Mouse (Mus musculus) macrophage (primary cell): ENCODE data around the gene Phka1. TPM values are rescaled to one million over a fixed set of nuclear protein-coding genes. Genes with fewer than 3 reads are reported as not detected.
"Not testable (repeated sequence)": the region's sequence is repeated elsewhere in the genome, so short reads cannot be mapped to it uniquely, and the experiment has no call there.

ENCODE experiments used
- H3K27ac ChIP-seq: fragments of 350-480 bp; formaldehyde crosslinking; 2 replicates; pipeline ENCODE4 v1.9.0; 2021
- H3K36me3 ChIP-seq: fragments of 350-480 bp; formaldehyde crosslinking; 2 replicates; pipeline ENCODE4 v1.9.0; 2021; ENCODE audit errors: inconsistent target
- H3K4me3 ChIP-seq: fragments of 350-480 bp; formaldehyde crosslinking; 2 replicates; pipeline ENCODE4 v1.9.0; 2021; ENCODE audit errors: inconsistent target
- H3K79me2 ChIP-seq: fragments of 350-480 bp; formaldehyde crosslinking; 2 replicates; pipeline ENCODE4 v1.9.0; 2021; ENCODE audit errors: inconsistent target
- WGBS: methylation state at CpG from one replicate; pipeline ENCODE4 v1.1.7; 2026; ENCODE audit warnings: inconsistent platforms; ENCODE audit not compliant: missing documents; 5-methylcytosine and 5-hydroxymethylcytosine counted together
- polyA plus RNA-seq: library from polyadenylated mRNA; stranded (reverse); fragments of 250-400 nt; gene quantifications from 3 replicates; pipeline ENCODE4 v1.2.4, GENCODE M21; 2018; ENCODE audit warnings: inconsistent platforms
- total RNA-seq, 78 experiments: library from RNA; depleted of rRNA; stranded (reverse); fragments of 250-400 nt; gene quantifications; 1 replicate in 9 of 78; 2 replicates in 24 of 78; 3 replicates in 43 of 78; 4 replicates in 2 of 78; pipeline ENCODE4 v1.2.4; 2018; ENCODE audit warnings: inconsistent platforms in 56 of 78

Phka1 gene
- 10 to 100 TPM in 23 of 26 experiments, 1 to 10 TPM in 3; 3.6 to 38.9 (median 29.4) TPM for total RNA-seq (2018; cell fraction: chromatin; rRNA removed)
- 1 to 10 TPM; 2.8 to 4.7 (median 3.7) TPM for total RNA-seq (2018; cell fraction: cytosol; rRNA removed)
- total RNA-seq (2018; cell fraction: nucleus; rRNA removed) = 10 to 100 TPM in 16 of 26 experiments, 1 to 10 TPM in 10; 3.2 to 25.1 (median 12.3) TPM
- polyA plus RNA-seq = 2.1 to 3.5 TPM (median 2.9 TPM) in 3 replicates

GRCm38 (mm10) chrX:102643823-102644572, at the start of gene Phka1:
Phka1 (minus strand) TSS chrX:102644246.
- Histone ChIP-seq H3K27ac (peak within 1 kb of the TSS; percentile 48), H3K36me3 (no peaks in the 10 kb centered on the region), H3K4me3 (peak within 1 kb of the TSS; percentile 46), H3K79me2 (no peaks in the 10 kb centered on the region)
- WGBS = 23% methylated on average over 48 of the region's 60 CpGs

- not testable (repeated sequence) for H3K27ac ChIP-seq, H3K79me2 ChIP-seq, H3K4me3 ChIP-seq, H3K36me3 ChIP-seq
- no CpG with 5 or more reads among the region's 4 CpGs for WGBS
These were observed 45.2 kb upstream of the Phka1 start for GRCm38 (mm10) chrX:102689252-102689651.

- not testable (repeated sequence) for H3K4me3 ChIP-seq, H3K27ac ChIP-seq, H3K36me3 ChIP-seq, H3K79me2 ChIP-seq
- WGBS = 83% methylated on average over 3 of the region's 5 CpGs
These were observed 42.8 kb upstream of the Phka1 start, which contains the start of gene Gm3880 for GRCm38 (mm10) chrX:102686872-102687271. Gm3880 (minus strand) TSS chrX:102686972.

DNA sequence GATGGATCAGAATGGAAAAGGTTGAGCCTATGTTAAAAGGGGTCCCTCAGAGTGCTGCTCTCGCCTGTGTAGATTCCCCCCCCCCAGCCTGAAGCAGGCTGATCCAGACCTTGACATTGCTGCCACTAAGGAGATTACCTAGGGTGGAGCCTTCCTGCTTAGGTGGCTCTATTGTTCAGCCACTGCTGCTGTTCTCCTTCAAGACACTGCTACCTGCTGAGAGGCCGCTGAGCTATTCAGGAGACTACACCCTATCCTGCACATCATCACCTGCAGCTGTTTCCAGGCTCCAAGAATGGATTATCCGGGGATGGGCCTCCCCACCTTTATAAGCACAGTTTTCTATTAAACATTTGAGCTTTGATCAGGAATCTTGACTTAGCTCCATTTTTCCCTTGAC, 40.7 kb upstream of the Phka1 start:
- not testable (repeated sequence) for H3K27ac ChIP-seq
- 71% methylated on average over 3 of the region's 3 CpGs for WGBS

GRCm38 (mm10) chrX:102666641-102667040, 22.6 kb upstream of the Phka1 start:
- no peak overlapping the region for H3K27ac ChIP-seq
- no peaks in the 10 kb centered on the region for H3K36me3 ChIP-seq
- H3K4me3 ChIP-seq = no peak overlapping the region
- no peaks in the 10 kb centered on the region for H3K79me2 ChIP-seq
- WGBS = 73% methylated on average over 2 of the region's 2 CpGs

More for the DNA sequence above, 40.7 kb upstream of the Phka1 start:
- H3K79me2 ChIP-seq, H3K4me3 ChIP-seq, H3K36me3 ChIP-seq: not testable (repeated sequence)

DNA sequence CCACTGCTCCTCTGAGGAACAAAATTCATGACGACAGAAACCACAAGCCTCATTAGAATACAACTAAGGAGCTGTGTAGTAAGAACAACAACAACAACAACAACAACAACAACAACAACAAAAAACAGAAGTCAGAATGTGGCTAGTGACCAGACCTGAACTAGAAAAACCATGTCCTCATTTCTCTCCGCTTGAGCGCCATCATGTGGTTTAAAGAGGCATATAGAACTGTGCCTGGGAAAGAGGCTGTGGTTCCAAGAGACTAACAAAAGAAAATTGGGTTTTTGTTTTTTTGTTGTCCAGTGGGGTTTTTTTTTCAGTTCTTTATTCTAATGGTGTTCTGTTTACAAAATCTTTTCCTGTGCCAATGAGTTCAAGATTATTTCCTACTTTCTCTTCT, 16.7 kb upstream of the Phka1 start:
- H3K36me3 ChIP-seq = no peaks in the 10 kb centered on the region
- 39% methylated on average over 3 of the region's 3 CpGs for WGBS
- H3K4me3 ChIP-seq = no peak overlapping the region
- H3K79me2 ChIP-seq = no peaks in the 10 kb centered on the region
- H3K27ac ChIP-seq = no peak overlapping the region

GRCm38 (mm10) chrX:102645691-102646090, 1.6 kb upstream of the Phka1 start:
- no peaks in the 10 kb centered on the region for H3K36me3 ChIP-seq
- WGBS = 83% methylated on average over 1 of the region's 1 CpGs
- no peaks in the 10 kb centered on the region for H3K79me2 ChIP-seq
- no peak overlapping the region for H3K4me3 ChIP-seq
- H3K27ac ChIP-seq = no peak overlapping the region

- 45% methylated on average over 6 of the region's 6 CpGs for WGBS
- peak overlapping the region; percentile 48 for H3K27ac ChIP-seq
These were observed 1.1 kb upstream of the Phka1 start for GRCm38 (mm10) chrX:102645146-102645545.

DNA sequence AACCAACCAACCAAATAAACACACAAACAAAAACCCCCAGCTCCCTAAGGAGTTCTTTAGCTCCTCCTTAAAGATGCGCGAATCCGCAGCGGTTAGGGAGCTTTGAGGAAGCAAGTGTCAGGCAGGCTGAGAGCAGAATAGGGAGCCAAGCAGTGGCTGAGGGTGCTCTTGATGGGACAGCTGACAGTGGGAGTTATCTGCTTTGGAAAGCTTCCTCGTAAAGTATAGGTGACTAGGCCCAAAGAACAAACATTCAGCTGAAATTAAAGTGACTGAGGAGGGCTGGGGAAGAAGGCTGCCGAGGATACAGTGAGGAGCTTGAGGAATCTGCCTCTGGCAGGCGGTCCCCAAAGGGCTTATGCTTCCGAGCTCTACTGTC, 516 bp upstream of the Phka1 start:
- no peaks in the 10 kb centered on the region for H3K36me3 ChIP-seq
- H3K4me3 ChIP-seq = peak overlapping the region; percentile 38
- 43% methylated on average over 8 of the region's 8 CpGs for WGBS
- no peaks in the 10 kb centered on the region for H3K79me2 ChIP-seq
- H3K27ac ChIP-seq = peak overlapping the region; percentile 48

More at GRCm38 (mm10) chrX:102645146-102645545, 1.1 kb upstream of the Phka1 start:
- Histone ChIP-seq H3K36me3 (no peaks in the 10 kb centered on the region), H3K79me2 (no peaks in the 10 kb centered on the region), H3K4me3 (peak overlapping the region; percentile 38)

GRCm38 (mm10) chrX:102601269-102601668, 42.8 kb downstream of the Phka1 start:
- H3K27ac ChIP-seq = no peak overlapping the region

DNA sequence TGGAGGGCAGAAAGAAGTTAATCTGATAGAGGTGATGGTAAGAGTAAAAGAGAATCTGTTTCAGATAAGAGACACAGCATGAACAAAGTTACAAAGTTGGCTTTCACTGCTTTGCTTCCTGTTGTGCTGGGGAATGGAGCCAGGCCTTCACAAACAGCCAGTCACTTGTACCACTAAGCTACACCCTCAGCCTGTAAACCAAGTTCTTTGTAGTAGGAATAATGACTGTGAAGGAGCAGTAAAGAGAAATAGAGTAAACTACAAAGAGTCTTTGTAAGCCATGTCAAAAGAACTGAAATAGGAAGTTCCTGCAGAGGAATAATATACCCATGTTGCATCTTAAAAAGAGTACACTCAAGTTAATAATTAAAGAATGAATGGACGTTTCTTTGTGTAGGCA, 55.5 kb downstream of the Phka1 start:
- Histone ChIP-seq H3K27ac (no peak overlapping the region), H3K36me3 (no peaks in the 10 kb centered on the region), H3K4me3 (no peak overlapping the region), H3K79me2 (no peaks in the 10 kb centered on the region)
- 82% methylated on average over 1 of the region's 1 CpGs for WGBS

More at GRCm38 (mm10) chrX:102601269-102601668, 42.8 kb downstream of the Phka1 start:
- Histone ChIP-seq H3K79me2 (no peaks in the 10 kb centered on the region), H3K4me3 (no peak overlapping the region), H3K36me3 (no peaks in the 10 kb centered on the region)
- 87% methylated on average over 2 of the region's 2 CpGs for WGBS

- H3K36me3 ChIP-seq = no peaks in the 10 kb centered on the region
- no peak overlapping the region for H3K4me3 ChIP-seq
- 75% methylated on average over 1 of the region's 1 CpGs for WGBS
- H3K27ac ChIP-seq = no peak overlapping the region
- H3K79me2 ChIP-seq = no peaks in the 10 kb centered on the region
These were observed 72.9 kb downstream of the Phka1 start for GRCm38 (mm10) chrX:102571186-102571585.

- Histone ChIP-seq H3K36me3 (no peaks in the 10 kb centered on the region), H3K27ac (no peak overlapping the region), H3K79me2 (no peaks in the 10 kb centered on the region), H3K4me3 (no peak overlapping the region)
- WGBS = 84% methylated on average over 7 of the region's 7 CpGs
These were observed 87.1 kb downstream of the Phka1 start for GRCm38 (mm10) chrX:102556906-102557305.

- H3K27ac ChIP-seq = no peak overlapping the region
- no peak overlapping the region for H3K4me3 ChIP-seq
- H3K79me2 ChIP-seq = no peaks in the 10 kb centered on the region
- 91% methylated on average over 4 of the region's 4 CpGs for WGBS
- no peaks in the 10 kb centered on the region for H3K36me3 ChIP-seq
These were observed 134.8 kb downstream of the Phka1 start for GRCm38 (mm10) chrX:102509205-102509604.
